Mouse (Mus musculus) stomach, postnatal 0 days (tissue): ENCODE measurements around the gene Unc50.

ENCODE experiments used
- CTCF ChIP-seq: IDR thresholded peaks from 2 replicates; pipeline ENCODE4 v1.5.1; 2016; ENCODE audit warnings: antibody characterized with exemption, low read depth, mild to moderate bottlenecking, moderate library complexity
- EP300 ChIP-seq: optimal IDR thresholded peaks from 2 replicates; pipeline ENCODE3; 2016; ENCODE audit warnings: antibody characterized with exemption

- TF ChIP-seq EP300, result no peak
- TF ChIP-seq CTCF, result no peak
Measured at GRCm38 (mm10) chr1:37427144-37427875, 2.6 kb upstream of the Unc50 start.
